Mouse (Mus musculus) bone marrow, adult 2 months (tissue): Measurements from ENCODE around the gene Flnb.

Experiments
- CTCF ChIP-seq: fragments of 200-500 bp; IDR thresholded peaks from 2 replicates; pipeline ENCODE4 v1.5.1; 2011; ENCODE audit warnings: low read length, control low read depth; ENCODE audit not compliant: control insufficient read depth, insufficient read depth
- POLR2A ChIP-seq: fragments of 200-500 bp; IDR thresholded peaks from 2 replicates; pipeline ENCODE4 v1.6.1; 2011; ENCODE audit warnings: low read depth, mild to moderate bottlenecking, control low read depth, low read length, borderline replicate concordance; ENCODE audit not compliant: control insufficient read depth

GRCm38 (mm10) chr14:7943801-7944135, 126.0 kb downstream of the Flnb start:
- TF ChIP-seq CTCF, result no peak
- no peak for TF ChIP-seq POLR2A
